ENCODE assay signal across 10 mouse cellular contexts in genomic region chr9:37047490-37047889, GRCm38 (mm10).
DNase-seq lines count a peak whose midpoint lies in the region; TF ChIP-seq lines count a peak whose summit lies in the region.
"Had no signal": no experiment of that assay in that cellular context is flagged by ENCODE, and none has a peak within 500 bp of the region (broad histone marks: within the 10 kb centered on the region; RNA-seq: fewer than 3 reads in every experiment).

No protein-coding gene starts in this region.

- TF ChIP-seq POLR2A in kidney, adult 2 months (IDR thresholded peaks at IDR 0.05; ENCODE audit: low read depth, low read length): no peak
- TF ChIP-seq POLR2A in myocyte (IDR thresholded peaks at IDR 0.05; ENCODE audit: insufficient read length, low read depth): no peak

- H3K79me2 ChIP-seq in myocyte (ENCODE audit: control insufficient read depth, insufficient read depth): peaks cover 3% of the 10 kb centered on the region

- H3K36me3 ChIP-seq in kidney, adult 2 months (ENCODE audit: control insufficient read depth, insufficient read depth, low read length): no peaks in the 10 kb centered on the region
- peaks cover 4% of the 10 kb centered on the region for H3K36me3 ChIP-seq in myocyte (ENCODE audit: control insufficient read depth, insufficient read depth)
- H3K36me3 ChIP-seq: forebrain, embryonic 15.5 days had no signal

- no peak for TF ChIP-seq CTCF in kidney, adult 2 months (conservative IDR thresholded peaks at IDR 0.05; ENCODE audit: insufficient read depth, insufficient read length, low read depth, low read length)

- H3K4me2 ChIP-seq in myocyte (ENCODE audit: low read depth): peak overlapping the region; percentile 63
- H3K4me2 ChIP-seq: forebrain, embryonic 15.5 days had no signal

- H3K27ac ChIP-seq in kidney, adult 2 months (ENCODE audit: insufficient read depth, low read depth, low read length): no peak overlapping the region
- H3K27ac ChIP-seq: forebrain, embryonic 15.5 days had no signal

- no peak overlapping the region for H3ac ChIP-seq in myocyte (ENCODE audit: control insufficient read depth, insufficient read length)

- intact Hi-C loops in gastrocnemius, postnatal 14 days (cut with DNase I; ENCODE audit: low total_unique reads): no loop called here

- H3K4me1 ChIP-seq in kidney, adult 2 months (ENCODE audit: control insufficient read depth, insufficient read depth, low read length): no peaks in the 10 kb centered on the region
- H3K4me1 ChIP-seq: forebrain, embryonic 15.5 days had no signal

- no peaks in the 10 kb centered on the region for H3K27me3 ChIP-seq in kidney, adult 2 months (replicated peaks; ENCODE audit: control insufficient read depth, insufficient read depth, low read length)
- H3K27me3 ChIP-seq in myocyte (ENCODE audit: control insufficient read depth, insufficient read depth, insufficient read length): no peaks in the 10 kb centered on the region
- H3K27me3 ChIP-seq: forebrain, embryonic 15.5 days had no signal

- 63% methylated on average over 5 of the region's 5 CpGs for WGBS in kidney, adult 2 months

- peak; percentile 18 for DNase-seq in kidney, adult 2 months
- no peak for DNase-seq in kidney, adult 9 months
- DNase-seq in adipocyte (ENCODE audit: low spot score): peak; percentile 73
- peak; percentile 56 for DNase-seq in gastrocnemius, postnatal 14 days
- no peak for DNase-seq in embryo, embryonic 11 days
- no peak for DNase-seq in lung, postnatal 4 days
- DNase-seq: left cerebral cortex, postnatal 4 days; thymus, adult 2 months had no signal

- no peak overlapping the region for H3K4me3 ChIP-seq in kidney, adult 2 months (ENCODE audit: insufficient read depth, low read depth, low read length)
- H3K4me3 ChIP-seq in myocyte: no peak overlapping the region
- H3K4me3 ChIP-seq: forebrain, embryonic 15.5 days had no signal

TF ChIP-seq in myocyte, 11 proteins besides CTCF, POLR2A, EP300 and RAD21:
- no peak for TF ChIP-seq E2F4 (IDR thresholded peaks at IDR 0.05; ENCODE audit: insufficient read depth)
- TF ChIP-seq USF1 (IDR thresholded peaks at IDR 0.05; ENCODE audit: low read depth): peak; percentile 76

Comparison
In these comparisons a context has a peak if more than half of its experiments do, and no peak if none do; other contexts are left out.
1. DNase-seq: peak in kidney, adult 2 months (single experiment), adipocyte (single experiment) and gastrocnemius, postnatal 14 days (single experiment); none in kidney, adult 9 months (single experiment), embryo, embryonic 11 days (single experiment) and lung, postnatal 4 days (0 of 2).